Mouse (Mus musculus): ENCODE results near the gene Miga2. TPM values are rescaled to one million over a fixed set of nuclear protein-coding genes. Genes with fewer than 3 reads are reported as not detected.

Miga2 gene
- polyA plus RNA-seq, 1 experiment from 2014 or later: 26.3 TPM

DNA sequence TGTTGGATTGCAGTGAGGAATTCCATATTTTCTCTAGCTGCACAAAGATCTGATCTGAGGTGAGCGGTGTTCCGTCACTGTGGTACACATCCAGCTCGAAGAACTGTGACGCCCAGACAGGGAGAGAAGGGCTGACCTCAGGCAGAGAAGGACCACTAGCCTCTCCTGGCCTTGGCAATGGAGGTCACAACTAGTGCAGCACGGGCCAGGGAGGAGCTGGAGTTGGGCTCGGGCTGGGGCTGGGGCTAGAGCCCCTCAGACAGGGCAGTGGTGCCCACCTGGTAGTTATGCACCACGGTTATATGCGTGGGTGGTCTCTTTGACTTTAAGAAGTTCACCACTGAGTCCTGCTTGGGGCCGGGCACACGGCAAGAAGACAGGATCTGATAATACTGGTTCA lies 43.7 kb downstream of the Miga2 start:
- H3K4me3 ChIP-seq (ENCODE audit: low read depth, low read length): no peak overlapping the region
- ATAC-seq (replicated peaks; ENCODE audit: low FRiP score) (no peak), DNase-seq (ENCODE audit: low spot score) (no peak)
- H3K27ac ChIP-seq (ENCODE audit: low read depth, low read length): no peak overlapping the region
- no peaks in the 10 kb centered on the region for H3K4me1 ChIP-seq (replicated peaks; ENCODE audit: control insufficient read depth, insufficient read depth, low read length)
- no peak overlapping the region for H3K4me2 ChIP-seq (ENCODE audit: low read depth, low read length, severe bottlenecking)
- WGBS: 94% methylated on average over 10 of the region's 10 CpGs
- H3K9me3 ChIP-seq (ENCODE audit: control insufficient read depth, low read length): no peaks in the 10 kb centered on the region
- H3K36me3 ChIP-seq (ENCODE audit: control insufficient read depth, insufficient read depth, low read length): no peaks in the 10 kb centered on the region; the same call in 1 of the 2 replicates
- H3K27me3 ChIP-seq (ENCODE audit: control insufficient read depth, insufficient read depth, low read length): no peaks in the 10 kb centered on the region
- H3K9ac ChIP-seq (ENCODE audit: low read length): no peak overlapping the region

DNA sequence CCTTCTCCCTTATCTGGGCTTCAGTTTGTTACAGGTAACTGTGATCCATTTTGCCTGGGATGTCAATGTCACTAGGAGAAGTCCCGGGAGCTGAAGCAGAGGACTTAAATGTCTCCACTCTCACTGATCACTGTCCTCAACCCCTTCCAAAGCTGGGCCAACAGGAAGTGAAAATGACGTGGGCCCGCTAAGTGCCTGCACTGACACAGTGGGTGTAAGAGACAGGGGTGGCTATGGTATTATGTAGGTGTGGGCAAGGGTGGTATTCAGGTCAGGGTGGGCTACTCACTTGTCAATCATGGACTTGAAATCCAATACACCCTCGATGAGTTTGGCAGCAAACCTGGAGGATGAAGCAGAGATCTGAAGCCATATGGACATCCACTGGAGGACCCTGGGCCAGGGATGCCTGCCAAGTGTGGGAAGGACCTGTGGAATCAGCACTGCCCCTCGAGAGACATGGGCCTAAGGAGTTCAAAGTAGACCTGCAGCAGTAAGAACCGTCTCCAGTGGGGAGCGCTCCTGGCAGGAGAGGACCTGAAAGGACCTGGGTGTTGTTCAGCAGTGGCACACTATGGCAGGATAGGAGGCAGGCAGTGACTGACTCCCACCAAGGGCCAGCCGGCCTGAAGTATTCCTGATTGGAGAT lies 44.5 kb downstream of the Miga2 start:
- 88% methylated on average over 8 of the region's 8 CpGs for WGBS
- ATAC-seq (replicated peaks; ENCODE audit: low FRiP score) (no peak), DNase-seq (ENCODE audit: low spot score) (no peak)
- Histone ChIP-seq H3K4me3 (ENCODE audit: low read depth, low read length) (no peak overlapping the region), H3K36me3 (ENCODE audit: control insufficient read depth, insufficient read depth, low read length) (no peaks in the 10 kb centered on the region), H3K9ac (ENCODE audit: low read length) (no peak overlapping the region), H3K4me2 (ENCODE audit: low read depth, low read length, severe bottlenecking) (no peak overlapping the region), H3K9me3 (ENCODE audit: control insufficient read depth, low read length) (no peaks in the 10 kb centered on the region), H3K27ac (ENCODE audit: low read depth, low read length) (no peak overlapping the region), H3K27me3 (ENCODE audit: control insufficient read depth, insufficient read depth, low read length) (no peaks in the 10 kb centered on the region), H3K4me1 (replicated peaks; ENCODE audit: control insufficient read depth, insufficient read depth, low read length) (no peaks in the 10 kb centered on the region)

DNA sequence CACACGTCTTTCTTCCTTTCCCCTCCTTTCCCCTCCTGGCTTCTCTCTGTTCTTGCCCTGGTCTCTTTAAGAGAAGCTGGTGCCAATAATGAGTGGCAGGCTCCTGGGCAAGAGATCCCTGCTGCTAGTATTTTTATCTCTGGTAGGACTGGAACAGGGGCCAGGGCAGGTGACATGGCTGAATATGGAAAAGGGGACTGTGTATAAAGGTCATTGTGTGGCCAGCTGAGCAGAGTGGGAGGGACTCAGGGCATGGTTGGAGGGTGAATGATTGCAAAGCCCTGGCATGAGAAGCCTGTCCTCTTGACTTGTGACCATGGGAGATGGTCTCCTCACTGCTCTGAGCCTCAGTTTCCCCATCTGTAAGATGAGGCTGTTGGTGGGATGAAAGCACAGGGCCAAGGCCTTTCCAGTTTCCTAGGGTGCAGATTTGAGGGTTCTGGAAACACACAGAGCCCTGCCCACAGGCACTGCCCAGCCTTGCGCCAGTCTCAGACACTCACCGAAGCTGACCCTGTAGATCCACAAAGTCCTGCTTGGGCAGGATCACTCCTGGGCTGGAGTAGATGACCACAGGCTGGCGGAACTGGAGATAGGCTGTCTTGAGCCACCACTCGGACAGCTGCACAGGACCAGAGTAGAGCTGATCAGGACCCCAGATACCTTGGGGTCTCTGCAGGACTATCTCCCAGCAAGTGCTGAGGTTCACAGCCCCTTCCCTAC lies 45.6 kb downstream of the Miga2 start:
- WGBS: 86% methylated on average over 5 of the region's 5 CpGs
- no peaks in the 10 kb centered on the region for H3K4me1 ChIP-seq (replicated peaks; ENCODE audit: control insufficient read depth, insufficient read depth, low read length)
- no peak for ATAC-seq (replicated peaks; ENCODE audit: low FRiP score)
- H3K9ac ChIP-seq (ENCODE audit: low read length): no peak overlapping the region; the same call in 1 of the 2 replicates
- no peaks in the 10 kb centered on the region for H3K27me3 ChIP-seq (ENCODE audit: control insufficient read depth, insufficient read depth, low read length)
- no peaks in the 10 kb centered on the region for H3K36me3 ChIP-seq (ENCODE audit: control insufficient read depth, insufficient read depth, low read length)
- no peak overlapping the region for H3K27ac ChIP-seq (ENCODE audit: low read depth, low read length)
- H3K4me2 ChIP-seq (ENCODE audit: low read depth, low read length, severe bottlenecking): no peak overlapping the region
- no peaks in the 10 kb centered on the region for H3K9me3 ChIP-seq (ENCODE audit: control insufficient read depth, low read length)
- DNase-seq (ENCODE audit: low spot score): no peak
- no peak overlapping the region for H3K4me3 ChIP-seq (ENCODE audit: low read depth, low read length)

DNA sequence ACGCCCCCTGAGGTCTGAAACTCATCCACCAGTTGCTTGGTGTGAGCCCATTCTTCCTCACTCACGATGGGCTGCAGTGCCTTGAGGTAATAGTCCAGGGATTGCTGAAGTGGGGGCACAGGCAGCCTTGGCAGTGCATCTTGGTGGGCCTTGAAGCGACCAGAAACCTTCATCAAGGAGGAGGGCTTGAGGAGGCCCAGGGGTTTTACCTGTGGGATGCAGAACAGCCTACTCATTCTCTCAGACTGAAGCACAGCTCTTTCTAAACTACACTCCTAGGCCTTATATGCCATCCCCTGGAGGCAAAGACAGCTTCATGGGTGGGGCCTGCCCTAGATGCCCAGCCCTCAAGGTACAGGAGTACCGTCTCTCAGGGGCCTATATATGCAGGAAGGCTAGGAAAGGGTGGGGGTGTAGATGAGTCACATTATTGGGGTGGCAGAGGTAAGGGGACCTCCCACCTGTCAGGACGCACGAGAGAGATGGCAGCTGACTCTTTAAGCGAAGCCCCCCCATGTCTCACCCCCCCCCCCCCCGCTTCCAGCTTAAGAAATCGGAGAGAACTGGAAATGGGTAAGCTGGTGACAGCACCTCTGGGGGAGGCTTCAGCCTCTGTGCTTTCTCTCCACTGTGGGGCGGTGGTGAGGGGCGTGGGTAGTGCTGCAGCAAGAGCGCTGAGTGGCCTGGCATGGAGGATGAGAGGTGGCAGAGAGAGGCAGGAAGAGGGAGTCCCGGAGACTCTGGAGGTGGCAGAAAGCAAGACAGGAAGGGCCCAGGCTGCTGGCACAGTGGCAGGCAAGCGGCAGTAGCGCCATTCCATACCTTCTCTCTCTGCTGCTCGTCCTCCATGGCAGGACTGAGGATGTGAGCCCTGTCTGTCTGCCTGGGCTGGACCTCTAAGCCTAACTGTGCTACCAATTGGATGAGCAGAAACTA lies 49.3 kb downstream of the Miga2 start:
- no peak for ATAC-seq (replicated peaks; ENCODE audit: low FRiP score)
- H3K27ac ChIP-seq (ENCODE audit: low read depth, low read length): no peak overlapping the region
- H3K9ac ChIP-seq (ENCODE audit: low read length): no peak overlapping the region
- H3K4me1 ChIP-seq (replicated peaks; ENCODE audit: control insufficient read depth, insufficient read depth, low read length): peaks cover 8% of the 10 kb centered on the region
- H3K9me3 ChIP-seq (ENCODE audit: control insufficient read depth, low read length): no peaks in the 10 kb centered on the region
- no peak overlapping the region for H3K4me2 ChIP-seq (ENCODE audit: low read depth, low read length, severe bottlenecking)
- no peaks in the 10 kb centered on the region for H3K27me3 ChIP-seq (ENCODE audit: control insufficient read depth, insufficient read depth, low read length)
- no peak overlapping the region for H3K4me3 ChIP-seq (ENCODE audit: low read depth, low read length)
- DNase-seq (ENCODE audit: low spot score): no peak
- no peaks in the 10 kb centered on the region for H3K36me3 ChIP-seq (ENCODE audit: control insufficient read depth, insufficient read depth, low read length)
- WGBS: 73% methylated on average over 16 of the region's 16 CpGs

DNA sequence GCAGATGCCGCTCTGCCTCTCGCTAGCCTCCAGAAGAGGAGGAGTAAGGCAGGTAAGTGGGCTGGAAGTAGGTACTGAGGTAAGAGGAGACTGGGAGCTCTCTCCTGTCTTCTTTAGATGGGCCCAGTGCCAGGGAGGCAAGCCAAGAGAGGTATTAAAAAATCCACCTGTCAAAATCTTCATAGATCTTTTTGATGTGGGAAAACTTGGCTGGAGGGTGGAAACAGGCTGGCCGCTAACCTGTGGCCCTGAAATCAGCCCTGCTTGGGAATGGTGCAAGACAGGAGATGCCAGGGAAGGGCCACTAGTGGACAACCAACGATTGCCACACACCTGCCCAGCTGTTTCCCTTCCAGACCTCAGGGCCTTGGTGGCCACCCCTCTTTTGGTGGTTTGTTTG lies 50.1 kb downstream of the Miga2 start:
- no peaks in the 10 kb centered on the region for H3K36me3 ChIP-seq (ENCODE audit: control insufficient read depth, insufficient read depth, low read length)
- H3K4me2 ChIP-seq (ENCODE audit: low read depth, low read length, severe bottlenecking): peak overlapping the region; percentile 12; the same call in 1 of the 2 replicates
- no peak overlapping the region for H3K4me3 ChIP-seq (ENCODE audit: low read depth, low read length)
- DNase-seq (ENCODE audit: low spot score) (no peak), ATAC-seq (replicated peaks; ENCODE audit: low FRiP score) (no peak)
- no peaks in the 10 kb centered on the region for H3K27me3 ChIP-seq (ENCODE audit: control insufficient read depth, insufficient read depth, low read length)
- no peak overlapping the region; the same call in 1 of the 2 replicates for H3K9ac ChIP-seq (ENCODE audit: low read length)
- peaks cover 15% of the 10 kb centered on the region for H3K4me1 ChIP-seq (replicated peaks; ENCODE audit: control insufficient read depth, insufficient read depth, low read length)
- no peaks in the 10 kb centered on the region for H3K9me3 ChIP-seq (ENCODE audit: control insufficient read depth, low read length)
- WGBS: 85% methylated on average over 4 of the region's 4 CpGs
- no peak overlapping the region for H3K27ac ChIP-seq (ENCODE audit: low read depth, low read length)

DNA sequence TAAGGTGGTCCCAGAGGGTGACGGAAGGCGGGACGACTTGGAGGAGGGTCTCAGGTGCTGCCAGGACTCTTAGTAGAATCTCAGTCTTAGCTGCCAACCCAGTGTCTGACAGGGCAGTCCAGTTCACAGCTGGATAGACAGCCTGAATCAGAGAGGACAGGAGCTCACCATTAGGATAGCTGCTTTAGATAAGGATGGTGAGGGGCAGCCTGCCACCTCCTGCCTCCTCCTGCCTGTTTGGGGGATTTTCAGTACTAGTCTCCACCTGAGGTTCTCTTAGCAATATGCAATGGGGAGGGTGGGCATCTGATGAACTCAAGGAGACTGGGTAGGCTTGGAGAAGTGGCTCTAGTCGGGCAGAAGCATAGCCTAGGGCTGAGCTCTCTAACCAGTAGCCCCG lies 50.6 kb downstream of the Miga2 start:
- ATAC-seq (replicated peaks; ENCODE audit: low FRiP score) (no peak), DNase-seq (ENCODE audit: low spot score) (no peak)
- Histone ChIP-seq H3K27me3 (ENCODE audit: control insufficient read depth, insufficient read depth, low read length) (no peaks in the 10 kb centered on the region), H3K4me2 (ENCODE audit: low read depth, low read length, severe bottlenecking) (peak overlapping the region; percentile 94), H3K9ac (ENCODE audit: low read length) (peak overlapping the region; percentile 96; the same call in 1 of the 2 replicates), H3K9me3 (ENCODE audit: control insufficient read depth, low read length) (no peaks in the 10 kb centered on the region), H3K4me1 (replicated peaks; ENCODE audit: control insufficient read depth, insufficient read depth, low read length) (peaks cover 16% of the 10 kb centered on the region), H3K27ac (ENCODE audit: low read depth, low read length) (no peak overlapping the region), H3K4me3 (ENCODE audit: low read depth, low read length) (peak overlapping the region; percentile 88), H3K36me3 (ENCODE audit: control insufficient read depth, insufficient read depth, low read length) (no peaks in the 10 kb centered on the region)
- 47% methylated on average over 5 of the region's 5 CpGs for WGBS

DNA sequence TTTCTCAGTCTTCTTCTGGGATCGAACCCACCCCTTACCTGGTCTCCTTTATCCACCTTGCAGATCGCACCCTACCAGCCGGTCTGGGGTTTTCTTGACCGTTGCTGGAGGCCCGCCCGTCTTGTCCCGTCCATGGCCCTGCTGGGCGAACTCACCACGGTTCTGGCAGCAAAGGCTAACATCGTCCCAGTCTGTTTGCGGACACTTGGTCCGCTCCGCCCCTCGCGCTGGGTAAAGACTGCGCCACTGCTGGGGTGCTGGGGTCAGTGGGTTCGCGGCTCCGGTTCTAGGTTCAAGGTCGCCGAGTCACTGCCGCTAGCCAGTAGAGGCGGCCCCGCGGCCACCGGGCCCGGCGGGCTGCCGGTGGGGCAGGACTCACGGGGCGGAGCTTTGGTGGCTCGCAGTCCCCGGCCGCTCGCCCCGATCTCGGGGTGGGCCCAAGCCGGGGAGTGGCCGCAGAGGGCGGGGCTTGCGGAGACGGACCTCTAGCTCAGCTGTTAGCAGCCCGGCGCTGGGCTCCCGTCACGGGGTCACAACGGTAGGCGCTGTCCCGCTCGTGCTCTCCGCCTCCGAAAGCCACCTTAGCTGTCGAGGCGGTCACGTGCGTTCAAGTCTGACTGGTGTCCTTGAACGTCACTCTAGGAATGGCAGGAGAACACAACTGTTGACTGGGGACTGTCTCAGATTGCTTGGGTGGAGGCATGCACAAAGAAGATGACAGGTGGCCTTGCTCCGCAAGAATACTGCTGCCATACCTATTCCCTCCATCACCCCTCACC lies 51.3 kb downstream of the Miga2 start, which contains the start of gene Crat:
TSS of gene Crat (minus strand) at position 657 of the 779 bp plus-strand sequence.
- Histone ChIP-seq H3K36me3 (ENCODE audit: control insufficient read depth, insufficient read depth, low read length) (no peaks in the 10 kb centered on the region), H3K9me3 (ENCODE audit: control insufficient read depth, low read length) (no peaks in the 10 kb centered on the region), H3K4me2 (ENCODE audit: low read depth, low read length, severe bottlenecking) (peak within 1 kb of the TSS; percentile 94), H3K9ac (ENCODE audit: low read length) (peak within 1 kb of the TSS; percentile 96), H3K27me3 (ENCODE audit: control insufficient read depth, insufficient read depth, low read length) (no peaks in the 10 kb centered on the region), H3K4me3 (ENCODE audit: low read depth, low read length) (peak within 1 kb of the TSS; percentile 88), H3K4me1 (replicated peaks; ENCODE audit: control insufficient read depth, insufficient read depth, low read length) (peaks cover 16% of the 10 kb centered on the region), H3K27ac (ENCODE audit: low read depth, low read length) (peak within 1 kb of the TSS; percentile 97)
- 1% methylated on average over 58 of the region's 58 CpGs for WGBS
- ATAC-seq (replicated peaks; ENCODE audit: low FRiP score): peak; percentile 90
- DNase-seq (ENCODE audit: low spot score): peak; percentile 91

Data from forebrain, embryonic 11.5 days (tissue).